Mouse (Mus musculus) liver, postnatal 0 days (tissue): ENCODE data around the gene Fbxw13. TPM values are rescaled to one million over a fixed set of nuclear protein-coding genes. Genes with fewer than 3 reads are reported as not detected.
A peak's percentile ranks its signal among the peaks of the same experiment; 100 is the strongest.
"Not testable (repeated sequence)": the region's sequence is repeated elsewhere in the genome, so short reads cannot be mapped to it uniquely, and the experiment has no call there.

Source experiments
- ATAC-seq: fragments of 200-750 bp; cut with Nextera tagmentation; 2 replicates; pipeline ENCODE4 v1.8.0; 2017; ENCODE audit warnings: mild to moderate bottlenecking, moderate library complexity
- DNase-seq: peaks from one replicate; pipeline ENCODE4 v3.0.0-alpha.2; 2016
- H3K27ac ChIP-seq: fragments of 300-500 bp; sonication (generic); 2 replicates; pipeline ENCODE4 v1.5.1; 2014; ENCODE audit warnings: antibody characterized with exemption, moderate library complexity, mild to moderate bottlenecking, low read depth
- H3K27me3 ChIP-seq: fragments of 300-500 bp; sonication (generic); 2 replicates; pipeline ENCODE4 v1.6.1; 2014; ENCODE audit warnings: low read length, control low read depth, mixed read lengths; ENCODE audit not compliant: insufficient read depth
- H3K36me3 ChIP-seq: fragments of 300-500 bp; sonication (generic); replicated peaks from 2 replicates; pipeline ENCODE4 v1.6.1; 2014; ENCODE audit warnings: mild to moderate bottlenecking, control low read depth, low read length, moderate library complexity, mixed read lengths; ENCODE audit not compliant: insufficient read depth
- H3K4me1 ChIP-seq: fragments of 300-500 bp; sonication (generic); 2 replicates; pipeline ENCODE4 v1.6.1; 2014; ENCODE audit warnings: antibody characterized with exemption, mild to moderate bottlenecking, control low read depth; ENCODE audit not compliant: insufficient read depth
- H3K4me2 ChIP-seq: fragments of 300-500 bp; sonication (generic); 2 replicates; pipeline ENCODE4 v1.6.1; 2014; ENCODE audit warnings: low read depth, mild to moderate bottlenecking, low read length, moderate library complexity, mixed read lengths
- H3K4me3 ChIP-seq: fragments of 300-500 bp; sonication (generic); 2 replicates; pipeline ENCODE4 v1.5.1; 2014; ENCODE audit warnings: low read depth, low read length
- H3K9ac ChIP-seq: fragments of 300-500 bp; sonication (generic); replicated peaks from 2 replicates; pipeline ENCODE4 v1.6.1; 2014; ENCODE audit warnings: mild to moderate bottlenecking, moderate library complexity
- H3K9me3 ChIP-seq: fragments of 300-500 bp; sonication (generic); 2 replicates; pipeline ENCODE4 v1.6.1; 2016; ENCODE audit warnings: mild to moderate bottlenecking, control low read depth, low read length, mixed read lengths
- CTCF ChIP-seq: sonication (generic); IDR thresholded peaks from 2 replicates; pipeline ENCODE4 v1.5.1; 2016; ENCODE audit warnings: antibody characterized with exemption, low read depth
- EP300 ChIP-seq: IDR thresholded peaks from 2 replicates; pipeline ENCODE4 v1.6.1; 2016; ENCODE audit warnings: antibody characterized with exemption, low read depth, mild to moderate bottlenecking
- WGBS: fragments of 180-500 bp; shearing (Covaris S2); extraction: QIAGEN DNeasy Blood & Tissue Kit; methylation state at CpG from one replicate; pipeline ENCODE4 v1.1.7; 2014; ENCODE audit not compliant: insufficient replicate concordance; 5-methylcytosine and 5-hydroxymethylcytosine counted together
- polyA plus RNA-seq: library from polyadenylated mRNA; unstranded; fragments of >200 nt; fragmentation: Nextera tagmentation; extraction: Ambion mirVana; gene quantifications from 2 replicates; pipeline ENCODE4 v1.2.1, GENCODE M21; 2015

The Fbxw13 gene
- not detected in 2 replicates for polyA plus RNA-seq

DNA sequence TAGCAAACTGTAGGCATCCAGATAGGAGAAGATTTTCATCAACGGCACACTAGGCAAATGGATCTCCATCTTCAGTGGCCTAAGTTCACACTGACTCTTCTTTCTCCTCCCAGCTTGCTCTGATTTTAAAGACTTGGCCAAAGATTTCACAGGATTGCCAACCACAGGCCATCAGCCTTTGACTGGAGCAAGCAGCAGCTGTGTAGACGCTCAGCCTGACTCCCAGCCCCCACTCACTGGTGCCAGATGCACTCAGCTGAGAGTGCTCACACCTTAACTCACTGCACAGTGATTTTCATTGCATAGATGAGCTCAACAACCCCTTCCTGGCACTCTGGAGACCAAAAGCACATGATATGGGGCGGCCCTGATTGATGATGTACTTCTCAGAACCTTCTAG is at the start of gene Fbxw13:
TSS of gene Fbxw13 (minus strand) at position 101 of the 400 bp plus-strand sequence.
- H3K9me3 ChIP-seq, H3K4me3 ChIP-seq, H3K4me2 ChIP-seq, H3K4me1 ChIP-seq, H3K27me3 ChIP-seq, DNase-seq, H3K36me3 ChIP-seq, ATAC-seq, H3K9ac ChIP-seq, H3K27ac ChIP-seq: not testable (repeated sequence)
- 74% methylated on average over 3 of the region's 3 CpGs for WGBS

DNA sequence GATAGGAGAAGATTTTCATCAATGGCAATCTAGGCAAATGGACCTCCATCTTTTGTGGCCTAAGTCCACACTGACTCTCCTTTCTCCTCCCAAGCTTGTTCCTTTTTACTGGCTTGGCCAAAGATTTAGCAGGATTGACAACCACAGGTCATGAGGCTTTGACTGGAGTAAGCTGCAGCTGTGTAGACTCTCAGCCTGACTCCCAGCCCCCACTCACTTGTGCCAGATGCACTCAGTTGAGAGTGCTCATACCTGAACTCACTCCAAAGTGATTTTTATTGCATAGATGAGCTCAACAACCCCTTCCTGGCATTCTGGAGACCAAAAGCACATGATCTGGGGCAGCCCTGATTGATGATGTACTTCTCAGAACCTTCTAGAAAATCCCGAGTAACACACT is 38.9 kb upstream of the Fbxw13 start, which contains the start of gene Fbxw20:
TSS of gene Fbxw20 (minus strand) at position 101 of the 400 bp plus-strand sequence.
- Histone ChIP-seq H3K9ac (no peak within 1 kb of the TSS), H3K4me3 (no peak within 1 kb of the TSS), H3K27me3 (no peaks in the 10 kb centered on the region), H3K4me2 (no peak within 1 kb of the TSS), H3K4me1 (no peaks in the 10 kb centered on the region), H3K27ac (no peak within 1 kb of the TSS), H3K9me3 (no peaks in the 10 kb centered on the region), H3K36me3 (no peaks in the 10 kb centered on the region)
- ATAC-seq (no peak), DNase-seq (no peak)
- TF ChIP-seq CTCF (no peak), EP300 (no peak)
- WGBS: 82% methylated on average over 1 of the region's 1 CpGs

DNA sequence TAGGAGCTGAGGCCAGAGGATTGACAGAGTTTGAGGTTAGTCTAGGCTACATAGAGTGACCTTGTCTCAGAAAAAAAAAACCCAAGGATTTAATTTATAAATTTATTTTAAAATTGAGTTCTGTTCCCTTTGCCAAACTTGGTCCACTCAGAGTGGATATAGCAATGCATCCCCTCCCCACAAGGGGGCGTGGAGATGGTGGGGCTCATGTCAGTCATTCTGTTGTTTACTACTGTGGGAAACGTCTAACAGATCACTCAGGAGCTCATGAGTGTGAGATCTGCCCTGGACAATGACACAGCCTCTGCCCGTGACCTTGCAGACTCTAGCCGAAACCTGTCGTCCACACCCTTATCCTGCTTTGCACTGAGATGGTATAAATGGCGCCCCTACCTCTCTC is 22.7 kb upstream of the Fbxw13 start:
- WGBS: 55% methylated on average over 6 of the region's 6 CpGs
- no peak overlapping the region for H3K27ac ChIP-seq
- TF ChIP-seq CTCF: peak; percentile 38; the same call in 1 of the 2 replicates
- TF ChIP-seq EP300: no peak
- DNase-seq: peak; percentile 15
- H3K9ac ChIP-seq: no peak overlapping the region
- no peaks in the 10 kb centered on the region for H3K9me3 ChIP-seq
- H3K4me3 ChIP-seq: no peak overlapping the region
- H3K27me3 ChIP-seq: no peaks in the 10 kb centered on the region
- no peak for ATAC-seq
- H3K4me2 ChIP-seq: no peak overlapping the region
- H3K36me3 ChIP-seq: no peaks in the 10 kb centered on the region
- no peaks in the 10 kb centered on the region for H3K4me1 ChIP-seq

DNA sequence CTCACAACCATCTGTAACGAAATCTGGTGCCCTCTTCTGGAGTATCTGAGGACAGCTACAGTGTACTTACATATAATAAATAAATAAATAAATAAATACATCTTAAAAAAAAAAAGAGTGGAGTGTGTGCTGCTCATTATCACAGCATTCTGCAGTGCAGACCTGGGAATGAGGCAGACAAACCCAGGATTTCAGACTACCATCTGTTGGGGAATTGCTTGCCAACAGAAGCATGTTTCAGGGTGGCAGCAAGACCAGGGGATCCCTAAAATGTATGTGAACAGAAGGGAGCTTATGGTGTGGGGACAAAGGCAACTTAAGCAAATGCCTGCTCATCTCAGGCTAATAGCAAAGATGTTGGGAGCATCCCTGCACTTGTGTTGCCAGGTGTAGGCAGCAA is 5.6 kb upstream of the Fbxw13 start:
- not testable (repeated sequence) for H3K4me1 ChIP-seq, H3K27me3 ChIP-seq, H3K27ac ChIP-seq, H3K36me3 ChIP-seq, H3K4me2 ChIP-seq, H3K9ac ChIP-seq, H3K9me3 ChIP-seq, ATAC-seq, H3K4me3 ChIP-seq, DNase-seq
- 43% methylated on average over 1 of the region's 1 CpGs for WGBS

DNA sequence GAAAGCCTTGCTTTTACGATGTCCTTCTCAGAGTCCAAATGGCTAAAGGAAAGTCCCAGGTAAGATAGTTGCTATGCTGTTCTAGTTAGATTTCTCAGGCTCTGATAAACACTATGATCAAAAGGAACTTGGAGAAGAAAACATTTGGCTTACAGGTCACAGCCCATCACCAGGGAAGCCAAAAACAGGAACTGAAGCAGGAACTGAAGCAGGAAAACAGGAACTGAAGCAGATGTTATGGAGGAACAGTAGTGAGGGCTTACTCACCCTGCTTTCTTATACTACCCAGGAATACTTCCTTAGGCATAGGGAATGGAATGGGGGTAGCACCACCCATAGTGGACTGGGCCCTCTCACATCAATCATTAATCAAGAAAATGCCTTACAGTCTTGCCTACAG is 4.6 kb upstream of the Fbxw13 start:
- Histone ChIP-seq H3K4me2 (no peak overlapping the region), H3K4me3 (no peak overlapping the region), H3K9ac (no peak overlapping the region), H3K4me1 (no peaks in the 10 kb centered on the region), H3K36me3 (no peaks in the 10 kb centered on the region), H3K27ac (no peak overlapping the region), H3K9me3 (no peaks in the 10 kb centered on the region), H3K27me3 (no peaks in the 10 kb centered on the region)
- DNase-seq (no peak), ATAC-seq (no peak)
- WGBS: 81% methylated on average over 1 of the region's 1 CpGs
- TF ChIP-seq EP300 (no peak), CTCF (no peak)

DNA sequence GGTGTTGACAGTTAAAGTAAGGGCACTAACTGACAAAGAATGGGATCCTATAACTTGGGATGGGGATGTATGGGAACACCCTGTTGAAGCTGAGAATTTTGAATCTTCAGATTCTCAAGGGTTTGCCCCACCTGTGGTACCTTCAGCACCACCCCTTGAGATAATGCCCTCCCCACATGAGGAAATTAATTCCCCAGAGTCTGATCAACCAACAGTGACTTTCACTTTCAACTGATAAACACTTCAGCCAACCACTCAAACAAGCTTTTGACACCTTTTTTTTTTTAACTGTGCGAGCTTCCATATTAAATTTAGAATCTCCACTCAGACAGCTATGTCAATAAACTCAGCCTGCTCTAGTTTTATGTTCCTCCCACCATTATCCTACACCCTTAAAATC is 3.6 kb upstream of the Fbxw13 start:
- H3K27me3 ChIP-seq: no peaks in the 10 kb centered on the region
- no peaks in the 10 kb centered on the region for H3K9me3 ChIP-seq
- no peaks in the 10 kb centered on the region for H3K36me3 ChIP-seq
- no peak overlapping the region for H3K27ac ChIP-seq
- H3K4me3 ChIP-seq: no peak overlapping the region
- H3K4me2 ChIP-seq: no peak overlapping the region
- no peak for ATAC-seq
- no peak overlapping the region for H3K9ac ChIP-seq
- 67% methylated on average over 1 of the region's 1 CpGs for WGBS
- no peak for TF ChIP-seq CTCF
- no peak for TF ChIP-seq EP300
- no peaks in the 10 kb centered on the region for H3K4me1 ChIP-seq
- DNase-seq: no peak

DNA sequence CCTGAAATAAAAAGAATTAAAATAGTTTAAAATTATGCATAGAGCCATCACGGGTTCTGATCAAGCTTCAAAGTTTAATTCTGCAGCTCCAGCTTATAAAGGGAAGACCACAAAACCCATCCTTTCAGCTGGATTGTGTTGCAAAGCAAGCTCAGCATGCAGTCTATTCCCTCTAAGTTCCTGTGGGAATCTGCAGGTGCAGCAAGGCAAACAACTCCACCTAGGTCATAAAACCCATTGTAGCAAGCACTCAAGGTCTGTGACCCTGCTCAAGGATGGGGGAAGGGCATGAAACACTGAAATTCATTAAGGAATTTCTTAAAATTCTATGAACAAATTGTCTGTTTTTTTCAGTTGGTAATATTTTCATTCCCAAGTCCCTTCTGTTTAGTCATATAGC is 18.6 kb downstream of the Fbxw13 start:
- H3K4me1 ChIP-seq: no peaks in the 10 kb centered on the region
- no peak overlapping the region for H3K4me3 ChIP-seq
- H3K9me3 ChIP-seq: peaks cover 6% of the 10 kb centered on the region; the same call in 1 of the 2 replicates
- no peaks in the 10 kb centered on the region for H3K27me3 ChIP-seq
- no peak for DNase-seq
- no peak for ATAC-seq
- H3K27ac ChIP-seq: no peak overlapping the region
- H3K9ac ChIP-seq: no peak overlapping the region
- H3K36me3 ChIP-seq: no peaks in the 10 kb centered on the region
- no peak overlapping the region for H3K4me2 ChIP-seq
- no peak for TF ChIP-seq CTCF
- no peak for TF ChIP-seq EP300
- WGBS: 57% methylated on average over 1 of the region's 1 CpGs
